Mouse (Mus musculus) E14TG2a.4 (cell line): ENCODE data around the gene Slc38a9.

Experiments
- H3K27me3 ChIP-seq: 2 replicates; pipeline ENCODE4 v1.6.1; 2014; ENCODE audit warnings: low read length, control low read depth; ENCODE audit not compliant: insufficient read depth
- H3K36me3 ChIP-seq: 2 replicates; pipeline ENCODE4 v1.6.1; 2014; ENCODE audit warnings: low read length, control low read depth; ENCODE audit not compliant: insufficient read depth
- H3K4me1 ChIP-seq: replicated peaks from 2 replicates; pipeline ENCODE4 v1.6.1; 2014; ENCODE audit warnings: low read depth, low read length, control low read depth
- H3K4me3 ChIP-seq: replicated peaks from 2 replicates; pipeline ENCODE4 v1.5.1; 2014; ENCODE audit warnings: mild to moderate bottlenecking, low read length
- H3K9me3 ChIP-seq: 2 replicates; pipeline ENCODE4 v1.6.1; 2014; ENCODE audit warnings: low read length, control low read depth
- CTCF ChIP-seq: conservative IDR thresholded peaks from 2 replicates; pipeline ENCODE4 v1.5.1; 2014; ENCODE audit warnings: low read length
- NANOG ChIP-seq: IDR thresholded peaks from 2 replicates; pipeline ENCODE4 v1.6.1; 2014; ENCODE audit warnings: borderline replicate concordance, low read length, mixed read lengths
- POU5F1 ChIP-seq: IDR thresholded peaks from 2 replicates; pipeline ENCODE4 v1.6.1; 2014; ENCODE audit warnings: low read length, borderline replicate concordance

Gene Slc38a9

GRCm38 (mm10) chr13:112772252-112772651 is 111.7 kb downstream of the Slc38a9 start:
- Histone ChIP-seq H3K4me1 (peaks cover 47% of the 10 kb centered on the region), H3K27me3 (no peaks in the 10 kb centered on the region; the same call in 1 of the 2 replicates), H3K4me3 (peak overlapping the region; percentile 35; the same call in 1 of the 2 replicates), H3K36me3 (no peaks in the 10 kb centered on the region), H3K9me3 (peaks cover 2% of the 10 kb centered on the region)
- TF ChIP-seq POU5F1, result no peak
- TF ChIP-seq NANOG, result no peak
- no peak for TF ChIP-seq CTCF

GRCm38 (mm10) chr13:112772861-112773260 is 112.3 kb downstream of the Slc38a9 start:
- no peaks in the 10 kb centered on the region; the same call in 1 of the 2 replicates for H3K27me3 ChIP-seq
- TF ChIP-seq NANOG, result no peak
- no peak for TF ChIP-seq POU5F1
- no peak for TF ChIP-seq CTCF
- H3K4me1 ChIP-seq, result peaks cover 48% of the 10 kb centered on the region

GRCm38 (mm10) chr13:112773991-112774675 is 113.6 kb downstream of the Slc38a9 start:
- TF ChIP-seq CTCF (no peak), POU5F1 (no peak), NANOG (no peak)
- Histone ChIP-seq H3K4me1 (peaks cover 48% of the 10 kb centered on the region), H3K4me3 (no peak overlapping the region), H3K36me3 (no peaks in the 10 kb centered on the region), H3K27me3 (no peaks in the 10 kb centered on the region; the same call in 1 of the 2 replicates), H3K9me3 (no peaks in the 10 kb centered on the region)

More at GRCm38 (mm10) chr13:112772861-112773260, 112.3 kb downstream of the Slc38a9 start:
- H3K9me3 ChIP-seq, result no peaks in the 10 kb centered on the region
- H3K36me3 ChIP-seq, result no peaks in the 10 kb centered on the region
- H3K4me3 ChIP-seq, result no peak overlapping the region

- Histone ChIP-seq H3K4me3 (peak overlapping the region; percentile 13; the same call in 1 of the 2 replicates), H3K36me3 (no peaks in the 10 kb centered on the region), H3K4me1 (peaks cover 36% of the 10 kb centered on the region), H3K9me3 (no peaks in the 10 kb centered on the region), H3K27me3 (no peaks in the 10 kb centered on the region; the same call in 1 of the 2 replicates)
- no peak for TF ChIP-seq POU5F1
- TF ChIP-seq NANOG, result no peak
- TF ChIP-seq CTCF, result no peak
Measured at GRCm38 (mm10) chr13:112775856-112776255, 115.3 kb downstream of the Slc38a9 start.

- Histone ChIP-seq H3K4me3 (no peak overlapping the region), H3K27me3 (no peaks in the 10 kb centered on the region; the same call in 1 of the 2 replicates), H3K9me3 (no peaks in the 10 kb centered on the region), H3K36me3 (no peaks in the 10 kb centered on the region), H3K4me1 (peaks cover 18% of the 10 kb centered on the region)
- TF ChIP-seq POU5F1 (no peak), CTCF (no peak), NANOG (no peak)
Measured at GRCm38 (mm10) chr13:112778407-112778806, 117.9 kb downstream of the Slc38a9 start.

- no peak for TF ChIP-seq NANOG
- TF ChIP-seq POU5F1, result no peak
- no peak for TF ChIP-seq CTCF
- Histone ChIP-seq H3K36me3 (no peaks in the 10 kb centered on the region), H3K4me3 (no peak overlapping the region), H3K4me1 (peaks cover 32% of the 10 kb centered on the region), H3K27me3 (no peaks in the 10 kb centered on the region), H3K9me3 (no peaks in the 10 kb centered on the region)
Measured at GRCm38 (mm10) chr13:112785305-112785704, 124.8 kb downstream of the Slc38a9 start.

GRCm38 (mm10) chr13:112786142-112786541 is 125.6 kb downstream of the Slc38a9 start:
- no peaks in the 10 kb centered on the region for H3K27me3 ChIP-seq
- peaks cover 40% of the 10 kb centered on the region for H3K4me1 ChIP-seq
- H3K9me3 ChIP-seq, result no peaks in the 10 kb centered on the region
- TF ChIP-seq CTCF, result no peak
- no peak for TF ChIP-seq NANOG
- no peak for TF ChIP-seq POU5F1
- no peak overlapping the region for H3K4me3 ChIP-seq
- no peaks in the 10 kb centered on the region for H3K36me3 ChIP-seq

- TF ChIP-seq CTCF (no peak), NANOG (no peak), POU5F1 (no peak)
- Histone ChIP-seq H3K4me1 (peaks cover 40% of the 10 kb centered on the region), H3K9me3 (no peaks in the 10 kb centered on the region), H3K36me3 (no peaks in the 10 kb centered on the region), H3K27me3 (no peaks in the 10 kb centered on the region), H3K4me3 (no peak overlapping the region)
Measured at GRCm38 (mm10) chr13:112786942-112787533, 126.5 kb downstream of the Slc38a9 start.
